Mouse (Mus musculus): ENCODE measurements around the gene Lrrc20. TPM values are rescaled to one million over a fixed set of nuclear protein-coding genes. Genes with fewer than 3 reads are reported as not detected.

Lrrc20 gene
- total and polyA plus RNA-seq, 3 experiments = 29.9 to 38.9 (median 32.0) TPM

DNA sequence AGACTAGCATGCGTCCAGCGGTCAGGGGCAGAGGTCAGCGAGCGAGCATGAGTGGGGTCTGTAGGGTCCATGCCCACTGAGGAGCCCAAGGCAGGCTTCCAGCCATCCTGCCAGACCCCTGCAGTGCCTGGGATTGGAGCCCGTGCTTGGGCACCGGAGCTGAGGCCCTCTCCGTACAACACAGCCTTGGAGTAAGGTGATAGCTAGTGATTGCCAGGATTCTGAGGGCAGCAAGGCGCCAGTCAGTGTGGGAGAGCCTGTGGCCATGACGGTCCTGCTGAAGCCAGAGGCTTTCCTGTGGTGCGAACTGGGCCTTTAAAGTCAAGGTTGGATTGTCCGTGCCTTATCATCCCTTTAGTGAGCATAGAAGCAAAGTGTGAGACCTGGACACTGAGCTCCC lies 9.2 kb downstream of the Lrrc20 start:
- Histone ChIP-seq H3K4me1 (ENCODE audit: control insufficient read depth, insufficient read depth, low read length) (no peaks in the 10 kb centered on the region), H3K9ac (ENCODE audit: low read depth, low read length) (no peak overlapping the region), H3K36me3 (ENCODE audit: control insufficient read depth, insufficient read depth, low read length) (no peaks in the 10 kb centered on the region), H3K27ac (no peak overlapping the region), H3K27me3 (ENCODE audit: control insufficient read depth, insufficient read depth, low read length) (no peaks in the 10 kb centered on the region), H3K4me3 (no peak overlapping the region), H3K79me2 (replicated peaks; ENCODE audit: control insufficient read depth, insufficient read depth, low read length) (0 out of 2 replicates have a peak, but pooled peaks cover 2% of the 10 kb centered on the region)
- TF ChIP-seq POLR2A (IDR thresholded peaks at IDR 0.05; ENCODE audit: insufficient read depth, low read depth, low read length) (no peak), CTCF (IDR thresholded peaks at IDR 0.05) (no peak), EP300 (IDR thresholded peaks at IDR 0.05; ENCODE audit: insufficient read depth, low read depth, low read length) (no peak)
- intact Hi-C loops (cut with DNase I) = no loop called here
- no peak for DNase-seq
- WGBS = 80% methylated on average over 11 of the region's 11 CpGs

DNA sequence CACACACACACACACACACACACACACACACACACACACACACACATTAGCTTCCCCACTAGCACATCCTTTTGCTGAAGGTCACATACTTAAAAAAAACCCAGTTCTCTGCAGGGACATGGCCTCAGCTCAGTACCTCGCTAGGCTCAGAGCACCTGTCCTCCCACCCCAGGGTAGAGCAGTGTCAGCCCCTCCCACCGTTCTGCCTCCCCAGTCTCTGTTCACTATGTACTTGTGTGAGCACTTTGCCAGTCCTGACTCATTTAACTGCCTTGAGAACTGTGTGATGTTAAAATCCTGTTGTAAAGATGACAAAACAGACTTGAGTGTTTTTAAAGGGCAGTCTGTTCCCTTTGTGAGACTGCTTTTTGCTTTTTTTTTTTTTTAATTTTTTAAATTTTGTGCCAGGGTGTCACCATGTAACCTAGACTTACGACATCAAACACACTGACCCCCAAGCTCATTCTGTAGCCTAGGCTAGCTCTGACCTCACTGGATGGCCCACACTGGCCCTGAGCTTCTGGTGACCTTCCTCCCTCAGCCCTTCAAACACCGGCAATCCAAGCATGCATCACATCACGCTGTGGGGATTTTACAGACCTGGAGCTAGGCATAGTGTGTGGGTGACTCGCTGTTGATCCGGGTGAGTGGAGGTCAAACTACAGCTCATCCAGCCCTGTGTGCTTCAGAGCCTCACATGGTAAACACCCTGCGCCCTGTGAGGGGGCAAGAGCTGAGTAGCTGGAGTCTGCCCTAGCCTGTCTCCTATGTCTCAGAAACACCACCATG lies 11.1 kb downstream of the Lrrc20 start:
- DNase-seq = no peak
- no peak for TF ChIP-seq EP300 (IDR thresholded peaks at IDR 0.05; ENCODE audit: insufficient read depth, low read depth, low read length)
- TF ChIP-seq POLR2A (IDR thresholded peaks at IDR 0.05; ENCODE audit: insufficient read depth, low read depth, low read length) = no peak
- no peak for TF ChIP-seq CTCF (IDR thresholded peaks at IDR 0.05)
- Histone ChIP-seq H3K79me2 (replicated peaks; ENCODE audit: control insufficient read depth, insufficient read depth, low read length) (0 out of 2 replicates have a peak, but pooled peaks cover 2% of the 10 kb centered on the region), H3K4me1 (ENCODE audit: control insufficient read depth, insufficient read depth, low read length) (no peaks in the 10 kb centered on the region), H3K9ac (ENCODE audit: low read depth, low read length) (no peak overlapping the region), H3K27me3 (ENCODE audit: control insufficient read depth, insufficient read depth, low read length) (no peaks in the 10 kb centered on the region), H3K27ac (no peak overlapping the region), H3K36me3 (ENCODE audit: control insufficient read depth, insufficient read depth, low read length) (no peaks in the 10 kb centered on the region), H3K4me3 (no peak overlapping the region)
- intact Hi-C loops (cut with DNase I) = no loop called here
- WGBS = 90% methylated on average over 8 of the region's 8 CpGs

DNA sequence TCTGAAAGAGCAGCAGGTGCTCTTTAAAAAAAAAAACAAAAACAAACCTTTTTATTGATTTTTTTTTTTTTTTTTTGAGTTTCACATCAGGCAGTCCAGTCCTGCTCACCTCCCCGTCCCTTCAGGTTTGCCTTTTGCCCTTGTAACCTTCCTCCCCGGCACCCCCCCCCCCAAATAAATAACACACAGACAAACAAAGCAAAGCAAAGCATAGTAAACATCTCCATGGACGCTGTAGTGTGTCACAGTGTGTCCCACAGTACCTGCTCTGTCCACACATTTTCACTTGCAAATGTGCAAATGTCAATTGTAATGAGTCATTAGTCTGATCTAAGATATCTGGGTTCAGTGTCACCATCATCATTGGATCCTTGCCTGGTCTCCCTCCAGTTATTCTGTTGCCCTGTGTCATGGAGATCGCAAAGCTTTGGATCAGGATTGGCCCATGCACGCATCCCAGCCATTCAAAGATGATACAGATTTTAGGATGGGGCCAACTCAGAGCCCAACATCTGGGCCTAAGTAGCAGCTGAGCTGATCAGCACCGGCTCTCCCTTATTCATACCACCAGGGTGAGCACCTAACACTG lies 13.0 kb downstream of the Lrrc20 start:
- H3K36me3 ChIP-seq (ENCODE audit: control insufficient read depth, insufficient read depth, low read length) = no peaks in the 10 kb centered on the region
- TF ChIP-seq CTCF (IDR thresholded peaks at IDR 0.05) = no peak
- TF ChIP-seq EP300 (IDR thresholded peaks at IDR 0.05; ENCODE audit: insufficient read depth, low read depth, low read length) = no peak
- no peak for TF ChIP-seq POLR2A (IDR thresholded peaks at IDR 0.05; ENCODE audit: insufficient read depth, low read depth, low read length)
- no peaks in the 10 kb centered on the region for H3K4me1 ChIP-seq (ENCODE audit: control insufficient read depth, insufficient read depth, low read length)
- intact Hi-C loops (cut with DNase I) = no loop called here
- no peak overlapping the region for H3K4me3 ChIP-seq
- no peak overlapping the region for H3K9ac ChIP-seq (ENCODE audit: low read depth, low read length)
- no peaks in the 10 kb centered on the region for H3K27me3 ChIP-seq (ENCODE audit: control insufficient read depth, insufficient read depth, low read length)
- no peak overlapping the region for H3K27ac ChIP-seq
- 0 out of 2 replicates have a peak, but pooled peaks cover 2% of the 10 kb centered on the region for H3K79me2 ChIP-seq (replicated peaks; ENCODE audit: control insufficient read depth, insufficient read depth, low read length)
- no peak for DNase-seq
- WGBS = 82% methylated on average over 6 of the region's 6 CpGs

DNA sequence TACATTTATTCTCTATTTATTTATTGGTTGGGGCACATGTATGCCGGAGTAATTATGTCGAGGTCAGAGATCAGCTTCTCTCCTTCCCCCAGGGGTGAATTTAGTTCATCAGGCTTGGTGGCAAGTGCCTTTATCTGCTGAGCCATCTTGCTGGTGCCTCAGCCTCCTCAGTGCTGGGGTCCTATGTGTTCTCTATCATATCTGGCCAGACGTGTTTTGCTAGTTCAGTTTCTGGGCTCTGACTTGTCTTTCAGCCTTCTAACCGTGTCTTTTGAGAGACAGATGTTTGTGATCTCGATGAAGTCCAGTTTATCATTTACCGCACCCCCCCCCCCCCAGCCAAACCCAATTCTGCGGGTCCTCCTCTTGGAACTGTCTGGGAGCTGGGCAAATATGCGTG lies 16.0 kb downstream of the Lrrc20 start:
- Histone ChIP-seq H3K4me3 (no peak overlapping the region), H3K4me1 (ENCODE audit: control insufficient read depth, insufficient read depth, low read length) (no peaks in the 10 kb centered on the region), H3K9ac (ENCODE audit: low read depth, low read length) (no peak overlapping the region), H3K27ac (no peak overlapping the region), H3K79me2 (replicated peaks; ENCODE audit: control insufficient read depth, insufficient read depth, low read length) (0 out of 2 replicates have a peak, but pooled peaks cover under 1% of the 10 kb centered on the region), H3K27me3 (ENCODE audit: control insufficient read depth, insufficient read depth, low read length) (no peaks in the 10 kb centered on the region), H3K36me3 (ENCODE audit: control insufficient read depth, insufficient read depth, low read length) (no peaks in the 10 kb centered on the region)
- DNase-seq = no peak
- WGBS = 54% methylated on average over 8 of the region's 8 CpGs
- intact Hi-C loops (cut with DNase I) = no loop called here
- TF ChIP-seq CTCF (IDR thresholded peaks at IDR 0.05) = no peak
- TF ChIP-seq EP300 (IDR thresholded peaks at IDR 0.05; ENCODE audit: insufficient read depth, low read depth, low read length) = no peak
- TF ChIP-seq POLR2A (IDR thresholded peaks at IDR 0.05; ENCODE audit: insufficient read depth, low read depth, low read length) = no peak

DNA sequence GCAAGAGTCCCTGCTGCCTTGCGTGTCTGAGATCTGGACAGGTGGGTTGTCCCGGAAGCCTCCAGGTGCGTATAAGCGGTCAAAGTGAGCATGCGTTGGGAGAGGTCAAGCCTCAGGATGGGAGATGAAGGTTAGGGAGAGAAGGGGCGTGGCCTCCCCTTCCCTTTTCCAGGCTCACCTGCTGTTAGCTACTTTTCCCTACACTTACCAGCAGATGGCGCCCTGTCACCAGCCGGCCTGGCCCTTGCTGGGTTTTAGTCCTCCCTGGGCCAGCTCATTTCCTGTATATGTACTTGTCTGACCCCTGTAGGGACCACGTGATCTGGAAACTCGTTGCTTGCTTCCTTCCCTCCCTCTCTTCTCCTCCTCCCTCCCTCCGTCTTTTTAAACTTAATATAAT lies 16.4 kb downstream of the Lrrc20 start:
- Histone ChIP-seq H3K9ac (ENCODE audit: low read depth, low read length) (no peak overlapping the region), H3K4me3 (no peak overlapping the region), H3K36me3 (ENCODE audit: control insufficient read depth, insufficient read depth, low read length) (no peaks in the 10 kb centered on the region), H3K4me1 (ENCODE audit: control insufficient read depth, insufficient read depth, low read length) (no peaks in the 10 kb centered on the region), H3K27me3 (ENCODE audit: control insufficient read depth, insufficient read depth, low read length) (no peaks in the 10 kb centered on the region), H3K27ac (no peak overlapping the region), H3K79me2 (replicated peaks; ENCODE audit: control insufficient read depth, insufficient read depth, low read length) (no peaks in the 10 kb centered on the region)
- no peak for TF ChIP-seq POLR2A (IDR thresholded peaks at IDR 0.05; ENCODE audit: insufficient read depth, low read depth, low read length)
- peak; percentile 92 for TF ChIP-seq CTCF (IDR thresholded peaks at IDR 0.05)
- TF ChIP-seq EP300 (IDR thresholded peaks at IDR 0.05; ENCODE audit: insufficient read depth, low read depth, low read length) = peak; percentile 70; the same call in 1 of the 2 replicates
- DNase-seq = peak; percentile 75 to 77
- 27% methylated on average over 11 of the region's 11 CpGs for WGBS
- intact Hi-C loops (cut with DNase I) = loop anchor here (2.0 kb wide), 2 partner anchors 111 to 167 kb away; no protein-coding TSS in a partner anchor

DNA sequence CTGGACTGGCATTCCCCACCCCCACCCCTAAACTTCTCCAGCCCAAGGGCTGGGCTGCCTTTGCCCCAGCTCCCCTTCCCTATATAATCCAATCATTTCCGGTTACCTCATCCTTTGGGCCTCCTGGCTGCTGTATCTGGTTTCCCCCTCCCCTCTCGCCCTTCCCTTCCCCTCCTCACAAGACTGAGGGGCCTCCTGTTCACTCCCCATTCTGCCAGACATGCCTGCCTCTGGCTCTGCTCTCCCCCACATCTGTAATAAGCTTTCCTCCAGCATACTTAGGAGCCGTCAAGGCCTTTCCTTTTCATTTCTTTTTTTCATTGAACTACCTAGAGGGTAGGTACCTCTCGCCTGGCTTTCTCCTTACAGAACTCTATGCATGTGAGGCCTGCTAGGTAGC lies 19.9 kb downstream of the Lrrc20 start:
- intact Hi-C loops (cut with DNase I) = no loop called here
- Histone ChIP-seq H3K27ac (no peak overlapping the region), H3K4me3 (no peak overlapping the region), H3K4me1 (ENCODE audit: control insufficient read depth, insufficient read depth, low read length) (no peaks in the 10 kb centered on the region), H3K9ac (ENCODE audit: low read depth, low read length) (no peak overlapping the region), H3K36me3 (ENCODE audit: control insufficient read depth, insufficient read depth, low read length) (no peaks in the 10 kb centered on the region), H3K79me2 (replicated peaks; ENCODE audit: control insufficient read depth, insufficient read depth, low read length) (no peaks in the 10 kb centered on the region), H3K27me3 (ENCODE audit: control insufficient read depth, insufficient read depth, low read length) (no peaks in the 10 kb centered on the region)
- TF ChIP-seq CTCF (IDR thresholded peaks at IDR 0.05) (no peak), POLR2A (IDR thresholded peaks at IDR 0.05; ENCODE audit: insufficient read depth, low read depth, low read length) (no peak), EP300 (IDR thresholded peaks at IDR 0.05; ENCODE audit: insufficient read depth, low read depth, low read length) (no peak)
- WGBS = 69% methylated on average over 4 of the region's 4 CpGs
- no peak for DNase-seq
